Mouse (Mus musculus): ENCODE results near the gene Mcoln2.

Gene Mcoln2

DNA sequence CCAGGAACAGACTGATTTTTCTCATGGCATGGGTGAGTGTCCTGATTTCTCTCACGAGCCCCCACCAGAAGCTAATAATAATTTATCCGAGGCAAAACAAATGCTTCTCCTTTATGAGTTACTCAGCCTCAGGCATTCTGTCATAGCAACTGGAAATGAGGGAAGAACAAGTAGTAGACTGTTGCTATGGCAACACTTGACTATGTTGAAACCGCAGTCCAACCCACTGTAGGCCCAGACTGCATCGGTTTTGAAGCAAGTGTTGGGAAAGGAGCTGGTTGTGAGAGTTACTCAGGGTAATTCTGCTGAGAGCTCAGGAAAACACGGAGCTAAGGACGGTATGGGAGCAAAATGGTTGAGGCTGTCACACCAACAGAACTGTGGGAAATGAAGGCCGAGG lies 7.1 kb upstream of the Mcoln2 start:
- in situ Hi-C loops (cut with MboI; ENCODE audit: low sequenced_read_pairs), result no loop called here

DNA sequence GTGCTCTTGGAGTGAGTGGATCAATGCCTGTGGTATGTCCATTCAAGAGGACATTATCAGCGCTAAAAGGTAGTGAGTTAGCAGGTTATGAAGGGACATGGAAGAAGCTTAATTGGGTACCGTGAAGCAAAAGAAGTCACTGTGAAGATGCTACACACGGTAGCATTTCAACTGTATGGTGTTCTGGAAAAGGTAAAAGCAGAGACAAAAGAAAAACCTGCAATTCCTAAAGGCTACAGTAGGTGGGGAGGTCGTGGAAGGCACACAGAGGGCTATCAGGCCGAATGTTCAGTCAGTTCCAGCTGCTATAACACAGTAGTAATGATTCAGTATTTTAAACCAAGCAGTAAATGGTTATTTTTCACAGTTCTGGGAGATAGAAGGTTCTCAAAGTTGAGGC lies 4.1 kb upstream of the Mcoln2 start:
- in situ Hi-C loops (cut with MboI; ENCODE audit: low sequenced_read_pairs), result no loop called here

DNA sequence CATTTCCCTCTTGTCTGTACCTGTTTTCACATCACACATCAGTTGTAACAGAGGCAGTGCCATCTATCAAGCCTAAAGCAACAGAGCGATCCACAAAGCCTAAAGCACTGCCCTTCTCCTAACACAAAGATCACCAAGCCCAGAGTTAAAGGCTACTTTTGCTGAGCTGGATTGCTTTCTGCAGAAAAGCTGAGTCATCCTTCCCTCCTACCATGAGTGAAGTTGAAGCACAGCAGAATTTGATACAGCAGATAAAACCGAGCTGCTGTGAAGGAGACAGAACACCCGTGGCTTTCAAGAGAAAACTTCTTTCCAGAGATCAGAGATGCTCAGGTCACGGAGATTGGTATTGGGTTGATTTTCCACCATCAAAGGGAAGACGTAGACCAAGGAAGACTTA lies 3.5 kb upstream of the Mcoln2 start:
- in situ Hi-C loops (cut with MboI; ENCODE audit: low sequenced_read_pairs), result no loop called here

DNA sequence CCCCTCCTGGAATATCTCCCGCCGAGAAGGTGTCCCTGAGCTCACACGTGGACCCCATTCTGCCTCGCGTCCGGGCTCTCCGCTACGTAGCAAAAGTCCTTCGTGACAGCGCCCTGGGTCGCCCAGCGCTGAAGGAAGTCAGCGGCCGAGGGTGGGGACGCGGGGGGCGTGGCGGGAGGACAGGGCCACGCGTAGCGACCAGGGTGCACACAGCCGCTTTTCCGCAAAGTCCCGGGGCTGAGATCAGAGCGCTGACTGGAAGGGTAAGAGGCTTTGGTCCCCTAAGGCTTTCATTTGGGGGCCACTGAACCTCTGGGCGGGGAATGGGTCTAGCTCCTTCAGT lies 396 bp downstream of the Mcoln2 start:
- in situ Hi-C loops (cut with MboI; ENCODE audit: low sequenced_read_pairs), result no loop called here

DNA sequence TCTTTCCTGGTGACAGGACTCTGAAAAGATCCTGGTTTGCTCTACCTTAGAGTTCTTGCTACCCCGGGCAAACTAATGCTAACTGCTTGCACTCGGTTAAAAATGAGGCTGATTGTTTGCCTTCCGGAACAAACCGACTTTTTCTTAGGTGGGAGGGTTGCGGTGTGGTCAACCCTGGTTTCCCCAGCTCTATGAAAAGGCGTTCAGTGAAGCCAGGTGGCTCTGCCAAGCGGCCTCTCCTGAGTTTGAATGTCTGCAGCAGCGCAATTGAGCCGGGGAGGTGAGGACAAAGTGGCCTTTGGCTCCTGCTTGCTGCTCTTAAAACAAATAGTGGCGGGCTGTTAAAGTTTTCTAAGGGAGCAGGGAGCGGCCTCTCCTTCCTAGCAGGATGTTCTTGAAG lies 927 bp downstream of the Mcoln2 start:
- in situ Hi-C loops (cut with MboI; ENCODE audit: low sequenced_read_pairs), result no loop called here

DNA sequence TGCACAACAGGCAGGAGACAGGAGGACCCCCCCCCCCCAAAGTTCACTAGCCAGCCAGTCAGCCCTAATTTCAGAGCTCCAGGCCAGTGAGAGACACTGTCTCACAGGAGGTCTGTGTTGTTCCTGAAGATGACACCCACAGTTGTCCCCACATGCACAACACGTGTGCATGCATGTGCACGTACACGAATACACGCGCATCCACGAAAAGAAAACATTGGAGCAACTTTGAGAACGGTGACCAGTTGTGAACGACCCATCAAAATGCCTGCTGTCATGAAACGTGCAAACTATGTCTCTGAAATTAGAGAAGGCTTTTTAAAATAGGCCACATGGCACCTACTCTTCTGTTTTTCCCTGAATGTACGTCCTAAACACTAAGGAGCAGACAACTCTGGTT lies 1.7 kb downstream of the Mcoln2 start:
- in situ Hi-C loops (cut with MboI; ENCODE audit: low sequenced_read_pairs), result no loop called here

DNA sequence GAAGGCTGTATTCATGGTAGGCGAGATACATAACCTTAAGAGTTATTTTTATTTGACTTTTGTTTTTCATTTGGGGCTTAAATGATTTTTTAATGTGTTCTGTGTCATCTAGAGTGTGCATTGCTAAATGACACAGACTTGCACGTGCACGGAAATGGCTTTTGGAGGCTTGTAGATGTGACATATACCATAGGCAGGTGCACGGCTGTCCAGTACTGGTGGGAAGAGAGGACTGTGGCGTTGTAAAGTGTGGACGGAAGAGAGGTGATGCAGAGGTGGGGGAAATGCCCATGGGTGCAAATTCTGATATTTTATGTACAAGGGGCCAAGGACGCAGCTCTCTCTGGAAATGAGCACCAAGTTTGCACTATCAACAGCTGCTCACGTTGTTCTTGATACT lies 2.1 kb downstream of the Mcoln2 start:
- in situ Hi-C loops (cut with MboI; ENCODE audit: low sequenced_read_pairs), result no loop called here

DNA sequence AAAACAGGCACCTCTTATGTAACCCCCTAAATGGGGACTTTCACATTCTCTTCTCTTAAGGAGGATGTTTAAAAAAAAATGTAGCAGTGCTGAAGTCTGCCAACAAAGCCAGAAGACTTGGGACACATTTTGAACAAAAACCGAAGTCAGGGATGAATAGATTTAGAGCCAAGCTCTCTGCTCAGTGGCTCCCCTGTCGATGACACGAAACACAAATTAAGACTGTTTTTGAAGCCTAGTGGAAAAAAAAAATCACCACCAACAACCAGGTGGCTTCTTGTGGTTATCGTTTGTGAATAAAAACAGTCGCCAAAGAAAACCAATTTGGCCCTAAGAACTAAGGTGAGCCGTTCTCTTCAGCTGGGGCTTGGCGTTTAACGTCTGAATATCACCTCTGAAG lies 2.7 kb downstream of the Mcoln2 start:
- in situ Hi-C loops (cut with MboI; ENCODE audit: low sequenced_read_pairs), result no loop called here

DNA sequence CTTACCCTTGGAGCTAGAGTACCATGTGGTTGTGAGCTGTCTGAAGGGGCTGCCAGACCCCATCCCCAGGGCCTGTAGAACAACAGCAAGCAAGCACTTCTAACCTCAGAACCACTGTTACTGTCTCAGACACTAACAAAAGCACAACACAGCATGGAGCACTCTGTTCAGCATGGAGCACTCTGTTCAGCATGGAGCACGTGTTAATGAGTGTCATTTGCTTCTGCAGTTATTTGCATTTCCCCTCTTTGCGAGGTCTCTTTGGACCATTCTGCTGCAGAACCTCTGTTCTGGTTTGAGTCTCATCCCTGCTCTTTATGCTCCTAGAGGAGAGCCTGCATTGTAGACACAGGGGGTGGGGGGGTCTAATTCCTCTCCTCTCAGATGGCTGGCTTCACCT lies 3.3 kb downstream of the Mcoln2 start:
- in situ Hi-C loops (cut with MboI; ENCODE audit: low sequenced_read_pairs), result no loop called here

DNA sequence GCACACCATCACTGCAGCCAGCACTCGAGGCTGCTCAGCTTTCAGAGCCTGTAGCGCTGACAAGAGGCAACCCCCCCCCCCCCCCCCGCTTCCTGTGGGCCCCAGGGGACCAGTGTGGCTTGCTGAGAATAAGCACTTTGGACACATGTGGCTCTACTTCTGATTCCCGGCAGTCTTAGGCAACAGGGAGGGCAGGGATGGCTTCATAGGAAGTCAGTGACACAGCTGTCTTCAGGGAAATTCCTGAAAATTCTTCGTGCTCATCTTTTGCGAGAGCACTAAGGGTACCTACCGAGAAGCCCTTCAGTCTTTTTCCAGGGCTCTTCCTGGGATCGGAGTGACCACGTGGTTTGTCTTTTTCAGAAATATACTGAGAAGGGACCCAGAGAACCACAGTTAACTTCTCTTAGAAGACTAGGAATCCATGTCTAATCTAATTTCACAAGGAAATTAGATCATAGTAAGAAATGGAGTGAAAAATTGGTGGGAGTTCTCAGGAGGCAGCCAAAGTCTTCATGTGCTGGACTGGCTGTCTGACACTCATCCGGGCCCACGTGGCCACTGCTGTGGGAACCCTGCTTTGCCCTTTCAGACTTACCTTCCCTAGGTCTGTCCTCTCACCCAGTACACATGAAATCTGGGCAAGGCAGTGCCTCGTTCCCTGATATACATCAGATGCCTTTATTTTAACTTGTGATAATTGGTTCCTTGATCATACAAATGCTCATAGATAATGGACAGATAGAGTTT lies 4.4 kb downstream of the Mcoln2 start:
- in situ Hi-C loops (cut with MboI; ENCODE audit: low sequenced_read_pairs), result no loop called here

DNA sequence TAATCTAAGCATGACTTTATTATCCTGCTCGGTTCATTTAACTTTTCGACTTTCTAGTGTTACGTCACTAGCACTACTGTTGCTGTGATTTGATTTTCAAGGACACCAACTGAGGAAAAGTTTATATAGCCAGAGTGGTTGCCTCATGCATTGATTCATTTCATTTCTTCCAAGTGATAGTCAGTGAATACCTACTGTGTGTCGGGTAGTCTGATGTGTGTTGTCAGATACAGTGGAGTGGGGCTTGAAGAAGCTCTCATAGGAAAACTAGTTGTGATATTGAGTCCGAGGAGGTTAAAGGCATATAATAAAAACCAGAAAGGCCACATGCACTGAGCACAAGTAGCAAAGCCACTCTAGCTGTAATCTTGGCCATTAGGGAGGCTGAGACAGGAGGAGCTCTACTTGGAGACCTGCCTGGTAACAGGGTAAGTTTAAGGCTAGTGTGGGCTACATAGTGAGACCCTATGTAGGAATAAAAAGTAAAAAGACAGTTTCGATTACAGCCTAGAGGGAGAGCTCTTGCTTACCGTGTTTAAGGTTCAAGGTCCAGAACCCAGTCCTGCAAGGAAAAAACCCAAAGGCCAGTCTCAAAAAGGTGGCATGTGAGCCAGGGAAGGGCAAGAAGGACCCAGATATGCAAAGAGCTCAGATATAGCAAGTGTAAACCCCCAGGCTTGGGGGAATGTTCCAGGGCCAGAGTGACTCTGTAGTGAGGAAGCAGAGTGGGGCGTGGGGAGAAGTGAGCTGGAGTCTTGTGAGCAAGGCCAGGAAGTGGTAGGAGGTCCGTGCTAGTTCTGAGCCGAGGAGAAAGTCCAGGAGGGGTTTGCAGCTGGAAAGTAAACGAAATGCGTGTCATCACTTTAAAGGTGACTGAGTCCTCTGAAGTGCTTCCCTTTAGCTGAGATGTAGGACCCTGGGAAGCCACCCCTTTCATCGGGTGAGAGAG lies 6.3 kb downstream of the Mcoln2 start:
- in situ Hi-C loops (cut with MboI; ENCODE audit: low sequenced_read_pairs), result no loop called here

DNA sequence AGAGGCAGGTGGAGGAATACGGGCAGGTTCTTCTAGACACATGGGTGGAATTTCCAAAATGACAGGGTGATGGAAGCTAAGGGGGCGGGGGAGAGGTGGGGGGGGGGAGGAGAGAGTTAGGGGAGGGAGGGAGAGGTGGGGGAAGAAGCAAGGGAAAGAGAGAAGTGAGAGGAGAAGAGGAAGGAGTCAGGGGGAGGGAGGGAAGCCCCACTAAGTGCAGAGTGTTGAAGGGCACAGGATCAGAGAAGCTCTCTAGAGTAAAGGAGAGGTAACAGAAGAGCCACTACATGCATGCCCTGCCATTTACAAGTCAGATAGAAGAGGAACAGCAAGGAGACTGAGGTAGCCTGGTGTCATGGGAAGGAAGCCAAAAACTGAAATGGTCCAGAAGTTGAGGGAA lies 7.2 kb downstream of the Mcoln2 start:
- in situ Hi-C loops (cut with MboI; ENCODE audit: low sequenced_read_pairs), result no loop called here

DNA sequence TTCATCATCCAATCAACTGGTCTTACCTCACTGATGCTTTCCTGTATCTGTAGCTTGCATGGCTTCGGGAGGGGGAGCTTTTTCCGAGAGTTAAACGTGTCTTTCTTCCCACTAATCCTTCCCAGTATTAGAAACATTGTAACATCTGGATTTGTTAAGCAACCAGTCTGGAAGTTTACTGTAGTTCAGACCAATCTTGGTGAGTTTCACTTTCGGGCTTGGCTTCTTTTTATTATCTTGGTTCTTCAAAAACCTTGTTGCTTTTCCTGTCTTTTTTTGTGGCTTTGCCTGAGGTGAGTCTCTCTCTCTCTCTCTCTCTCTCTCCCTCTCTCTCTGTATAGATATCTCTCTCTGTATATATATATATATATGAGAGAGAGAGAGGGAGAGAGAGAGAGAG lies 8.4 kb downstream of the Mcoln2 start:
- in situ Hi-C loops (cut with MboI; ENCODE audit: low sequenced_read_pairs), result no loop called here

DNA sequence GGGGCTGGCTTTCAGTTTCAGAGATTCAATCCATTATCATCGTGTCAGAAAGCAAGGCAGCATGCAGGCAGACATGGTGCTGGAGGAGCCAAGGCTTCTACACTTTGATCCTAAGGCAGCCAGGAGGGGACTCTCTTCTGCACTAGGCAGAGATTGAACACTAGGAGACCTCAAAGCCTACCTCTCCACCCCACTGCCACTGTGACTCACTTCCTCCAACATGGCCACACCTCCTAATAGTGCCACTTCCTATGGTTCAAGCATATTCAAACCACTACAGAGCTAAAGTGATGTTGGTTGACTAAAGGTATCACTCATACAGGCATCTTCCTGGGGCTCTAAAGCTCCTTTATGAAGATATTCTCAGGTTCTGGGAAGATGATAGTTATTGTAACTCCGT lies 9.7 kb downstream of the Mcoln2 start:
- in situ Hi-C loops (cut with MboI; ENCODE audit: low sequenced_read_pairs), result no loop called here

DNA sequence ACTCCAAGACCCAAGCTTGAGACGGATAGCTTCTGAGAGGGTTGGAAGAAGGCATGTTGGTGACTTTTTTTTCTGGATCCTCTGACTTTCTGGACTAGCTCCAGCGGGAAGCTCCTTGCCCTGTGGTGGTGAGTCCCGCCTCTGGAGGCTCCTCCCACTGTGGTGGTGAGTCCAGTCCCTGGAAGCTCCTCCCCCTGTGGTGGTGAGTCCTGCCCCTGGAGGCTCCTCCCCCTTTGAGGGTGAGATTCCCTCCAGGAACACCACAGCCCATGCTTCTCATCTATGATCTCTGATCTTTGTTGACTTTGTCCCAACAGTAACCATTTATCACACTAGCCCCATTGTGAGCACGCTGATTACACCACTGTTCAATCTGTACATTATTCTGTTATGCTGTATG lies 12.6 kb downstream of the Mcoln2 start:
- in situ Hi-C loops (cut with MboI; ENCODE audit: low sequenced_read_pairs), result no loop called here

DNA sequence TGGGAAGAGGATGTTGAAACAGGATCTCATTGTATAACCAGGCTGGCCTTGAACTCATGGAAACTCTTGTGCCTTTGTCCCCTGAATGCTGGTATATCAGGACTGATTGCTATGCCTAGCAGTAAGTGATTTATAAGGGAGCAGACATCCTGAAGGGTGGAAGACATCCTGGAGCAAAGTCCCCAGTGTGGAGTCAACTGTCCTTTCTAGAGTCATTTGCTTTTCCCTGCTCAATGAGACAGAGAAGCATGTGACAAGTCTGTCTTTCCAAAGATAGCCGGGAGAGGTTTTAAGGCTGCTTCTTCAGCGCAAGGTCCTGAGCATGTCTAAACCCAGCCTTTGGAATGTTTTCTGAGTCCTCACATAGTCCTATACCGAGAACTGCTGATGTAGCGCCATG lies 19.7 kb downstream of the Mcoln2 start:
- in situ Hi-C loops (cut with MboI; ENCODE audit: low sequenced_read_pairs), result no loop called here

DNA sequence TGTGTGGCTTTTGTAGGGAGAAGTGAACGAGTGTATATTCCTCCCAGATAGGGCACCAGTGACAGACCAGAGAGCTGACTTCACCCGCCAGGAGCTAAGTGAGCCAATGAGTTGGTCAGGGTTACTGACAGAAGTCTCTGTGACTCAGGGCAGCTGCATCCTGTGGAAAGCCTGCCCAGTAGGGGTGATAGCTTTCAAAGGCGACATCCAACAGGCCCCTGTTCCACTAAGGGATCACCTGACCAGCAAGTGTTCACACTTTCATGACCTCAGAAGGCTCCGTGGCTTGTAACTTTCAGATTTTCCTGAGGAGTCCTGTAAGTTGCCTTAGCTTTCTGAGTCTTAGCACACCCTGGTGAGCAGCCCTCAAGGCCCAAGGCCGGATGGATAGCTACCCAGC lies 23.4 kb downstream of the Mcoln2 start:
- in situ Hi-C loops (cut with MboI; ENCODE audit: low sequenced_read_pairs), result loop anchor here (10.0 kb wide), 1 partner anchor 228 kb away; no protein-coding TSS in a partner anchor

DNA sequence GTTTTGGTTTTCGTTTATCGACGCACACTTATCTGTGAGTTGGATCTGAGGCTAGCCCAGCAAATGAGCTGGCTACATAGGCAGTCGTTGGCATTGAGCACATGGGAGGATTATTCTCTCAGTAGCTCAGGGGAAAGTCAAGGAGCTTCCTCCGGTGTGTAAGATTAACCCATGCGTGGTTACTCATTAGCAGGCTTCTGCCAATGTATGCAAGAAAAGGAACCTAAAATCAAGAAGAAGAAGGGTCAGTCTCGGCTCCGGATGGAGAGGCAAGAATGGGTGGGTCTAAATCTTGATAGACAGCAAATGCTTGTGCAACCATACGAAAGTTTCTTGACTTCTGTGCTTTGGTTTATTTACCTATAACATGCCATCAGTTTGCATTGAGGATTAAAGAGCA lies 24.6 kb downstream of the Mcoln2 start:
- in situ Hi-C loops (cut with MboI; ENCODE audit: low sequenced_read_pairs), result loop anchor here (10.0 kb wide), 1 partner anchor 229 kb away; no protein-coding TSS in a partner anchor

DNA sequence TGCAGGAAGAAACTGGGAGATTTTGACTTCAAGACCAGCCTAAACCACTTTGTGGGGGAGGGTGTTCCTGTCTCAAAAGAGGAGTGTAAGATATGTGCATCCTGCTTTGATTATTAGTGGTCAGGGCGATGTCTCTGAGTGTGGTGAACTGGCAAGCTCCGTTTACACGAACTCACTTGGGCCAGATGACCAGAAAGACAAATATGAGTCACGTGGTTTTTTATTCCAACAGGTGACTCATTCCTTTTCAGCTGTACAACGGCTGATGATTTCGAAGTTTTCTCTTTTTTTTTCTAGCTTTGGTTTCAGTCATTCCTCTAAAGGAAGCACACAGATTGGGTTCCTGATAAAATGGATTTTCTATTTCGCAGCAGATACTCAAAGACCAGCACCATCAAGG lies 27.7 kb downstream of the Mcoln2 start:
- in situ Hi-C loops (cut with MboI; ENCODE audit: low sequenced_read_pairs), result loop anchor here (10.0 kb wide), 1 partner anchor 232 kb away; no protein-coding TSS in a partner anchor

DNA sequence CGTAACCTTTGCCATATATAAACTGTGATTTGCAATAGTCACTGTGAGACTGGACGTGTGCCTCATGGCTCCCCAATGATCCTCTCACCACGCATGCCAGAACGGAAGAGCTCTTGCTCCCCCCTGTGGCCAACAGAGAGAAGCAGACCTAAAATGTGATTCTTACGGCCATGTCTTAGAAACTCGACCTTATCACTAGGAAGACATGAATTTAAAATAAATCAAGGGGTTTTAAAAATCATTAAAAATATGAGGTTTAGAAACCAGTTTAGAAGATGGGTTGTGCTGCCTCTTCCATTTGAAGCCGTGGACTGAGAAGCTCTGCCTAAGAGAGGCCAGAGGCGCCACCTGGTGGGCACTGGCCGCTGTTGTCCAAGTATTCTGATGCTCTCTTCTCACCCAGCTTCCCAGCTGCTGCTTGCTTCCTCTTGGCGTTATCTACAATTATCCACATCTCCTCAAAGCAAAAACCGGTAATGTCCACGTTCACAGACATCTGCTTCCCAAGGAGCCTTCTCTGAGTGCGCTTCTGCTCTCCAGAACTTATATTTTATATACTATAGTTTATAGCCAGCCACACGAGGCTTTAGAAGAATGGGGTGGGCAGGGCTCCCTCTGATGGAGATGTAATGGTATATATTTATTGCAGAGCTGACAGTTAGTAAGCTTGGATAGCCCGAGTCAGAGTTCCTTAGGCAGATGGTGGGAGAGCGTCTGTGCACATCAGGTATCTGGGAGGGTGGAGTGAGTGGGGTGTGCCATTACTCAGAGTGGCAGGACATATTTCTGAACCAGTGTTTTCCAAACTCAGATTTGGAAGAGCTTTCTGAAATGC lies 28.3 kb downstream of the Mcoln2 start:
- in situ Hi-C loops (cut with MboI; ENCODE audit: low sequenced_read_pairs), result loop anchor here (10.0 kb wide), 1 partner anchor 233 kb away; no protein-coding TSS in a partner anchor

DNA sequence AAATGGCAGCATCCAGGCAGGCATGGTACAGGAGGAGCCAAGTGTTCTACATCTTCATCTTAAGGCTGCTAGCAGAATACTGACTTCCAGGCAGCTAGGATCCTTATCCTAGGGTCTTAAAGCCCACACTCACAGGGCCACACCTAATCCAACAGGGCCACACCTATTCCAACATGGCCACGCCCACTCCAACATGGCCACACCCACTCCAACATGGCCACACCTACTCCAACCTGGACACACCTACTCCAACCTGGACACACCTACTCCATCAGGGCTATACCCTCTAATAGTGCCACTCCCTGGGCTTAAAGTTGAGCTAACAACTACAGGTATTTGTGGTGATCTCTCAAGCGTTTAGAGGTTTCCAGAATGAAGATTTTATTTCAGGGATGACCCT lies 30.7 kb downstream of the Mcoln2 start:
- in situ Hi-C loops (cut with MboI; ENCODE audit: low sequenced_read_pairs), result loop anchor here (5.0 to 10.0 kb wide), 2 partner anchors 94 to 123 kb away; no protein-coding TSS in a partner anchor

Measured in CH12F3 (cell line).